Comparison of ENCODE assay signal across 8 mouse cellular contexts in genomic region chr17:22673891-22674622, GRCm38 (mm10).
DNase-seq lines count a peak whose midpoint lies in the region; ATAC-seq lines count a peak whose summit lies in the region.

No protein-coding gene starts in this region.

- no peak overlapping the region for H3K27ac ChIP-seq in hindbrain, embryonic 13.5 days

- no peaks in the 10 kb centered on the region for H3K9me3 ChIP-seq in hindbrain, embryonic 13.5 days

- H3K27me3 ChIP-seq in hindbrain, embryonic 13.5 days = no peaks in the 10 kb centered on the region

- H3K4me2 ChIP-seq in hindbrain, embryonic 13.5 days = peak overlapping the region; percentile 53

- WGBS in hindbrain, embryonic 13.5 days = 20% methylated on average over 16 of the region's 16 CpGs

- H3K9ac ChIP-seq in hindbrain, embryonic 13.5 days = peak overlapping the region; percentile 62

- DNase-seq in adrenal gland, postnatal 10 days = peak; percentile 33
- DNase-seq in adrenal gland, adult 18-20 months (ENCODE audit: low spot score in 2 of 2) = no peak
- DNase-seq in right cerebral cortex, postnatal 10 days (ENCODE audit: low spot score in 2 of 2) = peak; percentile 31 to 32
- DNase-seq in right cerebral cortex, postnatal 25 days = no peak
- DNase-seq in urinary bladder, postnatal 36 days (ENCODE audit: low spot score in 2 of 2) = no peak
- no peak for DNase-seq in spleen, postnatal 14 days (ENCODE audit: low spot score in 2 of 2)

- H3K36me3 ChIP-seq in hindbrain, embryonic 13.5 days = no peaks in the 10 kb centered on the region

- ATAC-seq in hindbrain, embryonic 13.5 days (ENCODE audit: low FRiP score) = peak; percentile 97
- ATAC-seq in megakaryocyte progenitor cell, adult 5-6 weeks (replicated peaks; ENCODE audit: poor library complexity) = peak; percentile 95

- peak overlapping the region; percentile 43 for H3K4me3 ChIP-seq in hindbrain, embryonic 13.5 days

- H3K4me1 ChIP-seq in hindbrain, embryonic 13.5 days (replicated peaks) = no peaks in the 10 kb centered on the region

Comparison
In these comparisons a context has a peak if more than half of its experiments do, and no peak if none do; other contexts are left out.
1. DNase-seq: peak in adrenal gland, postnatal 10 days (single experiment) and right cerebral cortex, postnatal 10 days (2 of 2); none in adrenal gland, adult 18-20 months (0 of 2), right cerebral cortex, postnatal 25 days (single experiment), urinary bladder, postnatal 36 days (0 of 2) and spleen, postnatal 14 days (0 of 2).